Mouse (Mus musculus) MEL (cell line): ENCODE measurements around the gene Fancc. TPM values are rescaled to one million over a fixed set of nuclear protein-coding genes. Genes with fewer than 3 reads are reported as not detected.

Experiments used
- DNase-seq: peaks from one replicate; pipeline ENCODE4 v3.0.0; 2011; ENCODE audit warnings: low read depth, low spot score
- H3K27ac ChIP-seq: 2 replicates; pipeline ENCODE4 v1.5.1; 2012; ENCODE audit warnings: low read depth, mild to moderate bottlenecking, control low read depth, low read length, moderate library complexity; ENCODE audit not compliant: control insufficient read depth
- H3K27me3 ChIP-seq, 2 experiments: fragments of 150-350 bp in 1 of 2; sonication (generic) in 1 of 2; 2 replicates each; pipeline ENCODE4 v1.6.1; 2012; ENCODE audit warnings: low read length in 2 of 2, mild to moderate bottlenecking in 2 of 2, improper control_type of control experiment in 1 of 2, moderate library complexity in 1 of 2; ENCODE audit not compliant: insufficient read depth in 2 of 2, control insufficient read depth in 1 of 2
- H3K36me3 ChIP-seq, 2 experiments: 2 replicates each; pipeline ENCODE4 v1.6.1; 2012 to 2014; ENCODE audit warnings: low read length in 2 of 2, improper control_type of control experiment in 1 of 2, inconsistent platforms in 1 of 2, mild to moderate bottlenecking in 1 of 2; ENCODE audit not compliant: insufficient read depth in 2 of 2, control insufficient read depth in 1 of 2
- H3K4me1 ChIP-seq, 2 experiments: fragments of 150-350 bp in 1 of 2; sonication (generic) in 1 of 2; 2 replicates each; pipeline ENCODE4 v1.6.1; 2012; ENCODE audit warnings: low read length in 2 of 2, improper control_type of control experiment in 1 of 2, mild to moderate bottlenecking in 1 of 2; ENCODE audit not compliant: insufficient read depth in 2 of 2, control insufficient read depth in 1 of 2
- H3K4me3 ChIP-seq, 2 experiments: fragments of 150-350 bp in 1 of 2; sonication (generic) in 1 of 2; 2 replicates each; pipeline ENCODE4 v1.5.1; 2012; ENCODE audit warnings: low read depth in 2 of 2, low read length in 2 of 2, mild to moderate bottlenecking in 2 of 2, moderate library complexity in 2 of 2, control low read depth in 1 of 2, improper control_type of control experiment in 1 of 2; ENCODE audit not compliant: control insufficient read depth in 1 of 2, insufficient read depth in 1 of 2
- H3K79me2 ChIP-seq: 2 replicates; pipeline ENCODE4 v1.6.1; 2012; ENCODE audit warnings: mild to moderate bottlenecking, low read length, moderate library complexity; ENCODE audit not compliant: control insufficient read depth, poor library complexity, insufficient read depth
- H3K9ac ChIP-seq: 2 replicates; pipeline ENCODE4 v1.6.1; 2012; ENCODE audit warnings: low read depth, mild to moderate bottlenecking, control low read depth, low read length, moderate library complexity; ENCODE audit not compliant: control insufficient read depth, poor library complexity, severe bottlenecking
- H3K9me3 ChIP-seq: fragments of 150-350 bp; sonication (generic); replicated peaks from 2 replicates; pipeline ENCODE4 v1.6.1; 2012; ENCODE audit warnings: mild to moderate bottlenecking, low read length, improper control_type of control experiment, moderate library complexity; ENCODE audit not compliant: insufficient read depth
- BHLHE40 ChIP-seq: IDR thresholded peaks from 2 replicates; pipeline ENCODE4 v1.6.1; 2012; ENCODE audit warnings: low read depth, mild to moderate bottlenecking, inconsistent platforms, low read length, improper control_type of control experiment, borderline replicate concordance
- CHD1 ChIP-seq: IDR thresholded peaks from 2 replicates; pipeline ENCODE4 v1.6.1; 2012; ENCODE audit warnings: low read depth, mild to moderate bottlenecking, inconsistent platforms, low read length, improper control_type of control experiment
- CHD2 ChIP-seq: IDR thresholded peaks from 2 replicates; pipeline ENCODE4 v1.6.1; 2011; ENCODE audit warnings: low read length, improper control_type of control experiment
- EP300 ChIP-seq, 2 experiments: IDR thresholded peaks; 2 replicates each; pipeline ENCODE4 v1.6.1; 2011; ENCODE audit warnings: improper control_type of control experiment in 2 of 2, low read length in 2 of 2, low read depth in 1 of 2, mild to moderate bottlenecking in 1 of 2
- GABPA ChIP-seq: IDR thresholded peaks from 2 replicates; pipeline ENCODE4 v1.6.1; 2012; ENCODE audit warnings: low read depth, mild to moderate bottlenecking, inconsistent platforms, low read length, improper control_type of control experiment, moderate library complexity
- KAT2A ChIP-seq: conservative IDR thresholded peaks from 2 replicates; pipeline ENCODE4 v1.6.1; 2012; ENCODE audit warnings: low read depth, low read length, improper control_type of control experiment, inconsistent platforms
- MAFK ChIP-seq: IDR thresholded peaks from 2 replicates; pipeline ENCODE4 v1.6.1; 2011; ENCODE audit warnings: low read depth, mild to moderate bottlenecking, low read length, improper control_type of control experiment, borderline replicate concordance
- MXI1 ChIP-seq: IDR thresholded peaks from 2 replicates; pipeline ENCODE4 v1.6.1; 2011; ENCODE audit warnings: mild to moderate bottlenecking, low read depth, low read length, improper control_type of control experiment
- NELFE ChIP-seq: IDR thresholded peaks from 2 replicates; pipeline ENCODE4 v1.6.1; 2011; ENCODE audit warnings: low read depth, low read length, improper control_type of control experiment
- POLR2A ChIP-seq, 2 experiments: IDR thresholded peaks; 2 replicates each; pipeline ENCODE4 v1.6.1; 2011 to 2012; ENCODE audit warnings: low read length in 2 of 2, mild to moderate bottlenecking in 2 of 2, control low read depth in 1 of 2, improper control_type of control experiment in 1 of 2, low read depth in 1 of 2, moderate library complexity in 1 of 2; ENCODE audit not compliant: control insufficient read depth in 1 of 2, insufficient read depth in 1 of 2, poor library complexity in 1 of 2
- POLR2AphosphoS5 ChIP-seq: IDR thresholded peaks from 2 replicates; pipeline ENCODE4 v1.6.1; 2012; ENCODE audit warnings: low read depth, borderline replicate concordance, mild to moderate bottlenecking, inconsistent platforms, low read length, moderate library complexity, mixed read lengths
- TBP ChIP-seq: IDR thresholded peaks from 2 replicates; pipeline ENCODE4 v1.8.0; 2011; ENCODE audit warnings: low read depth, low read length, improper control_type of control experiment
- UBTF ChIP-seq: IDR thresholded peaks from 2 replicates; pipeline ENCODE4 v1.6.1; 2012; ENCODE audit warnings: low read depth, mild to moderate bottlenecking, inconsistent platforms, low read length, improper control_type of control experiment, moderate library complexity, borderline replicate concordance; ENCODE audit not compliant: insufficient read depth
- USF1 ChIP-seq: IDR thresholded peaks from 2 replicates; pipeline ENCODE4 v1.6.1; 2014; ENCODE audit warnings: low read depth, mild to moderate bottlenecking, inconsistent platforms, low read length, improper control_type of control experiment, moderate library complexity
- ZKSCAN1 ChIP-seq: IDR thresholded peaks from 2 replicates; pipeline ENCODE4 v1.6.1; 2012; ENCODE audit warnings: low read depth, mild to moderate bottlenecking, inconsistent platforms, low read length, improper control_type of control experiment, moderate library complexity
- ZNF384 ChIP-seq: IDR thresholded peaks from 2 replicates; pipeline ENCODE4 v1.6.1; 2012; ENCODE audit warnings: low read depth, mild to moderate bottlenecking, inconsistent platforms, low read length, improper control_type of control experiment
- polyA plus RNA-seq, 2 experiments: library from polyadenylated mRNA; stranded (reverse) in 1 of 2; unstranded in 1 of 2; fragments of >175 nt in 1 of 2; fragments of >200 nt in 1 of 2; gene quantifications; 2 replicates each; pipeline versions ENCODE4 v1.2.1 to v1.2.4; 2012; ENCODE audit warnings: low replicate concordance in 2 of 2, low read depth in 1 of 2; ENCODE audit not compliant: insufficient read length in 2 of 2, insufficient read depth in 1 of 2, missing spikeins in 1 of 2
- total RNA-seq: library from RNA; depleted of rRNA; stranded (reverse); fragments of 300-350 nt; gene quantifications from 2 replicates; pipeline ENCODE4 v1.2.3, GENCODE M21; 2012

The Fancc gene
- total and polyA plus RNA-seq, 3 experiments = 4.0 to 5.5 TPM; not detected in 1

GRCm38 (mm10) chr13:63277316-63277715 is 219.8 kb downstream of the Fancc start:
- no peaks in the 10 kb centered on the region; a peak in 2 of 4 replicates for H3K36me3 ChIP-seq
- DNase-seq = no peak
- H3K27ac ChIP-seq = no peak overlapping the region
- no peaks in the 10 kb centered on the region for H3K27me3 ChIP-seq
- no peaks in the 10 kb centered on the region for H3K79me2 ChIP-seq
- no peak overlapping the region for H3K9ac ChIP-seq
- no peak overlapping the region for H3K4me3 ChIP-seq
- H3K9me3 ChIP-seq = no peaks in the 10 kb centered on the region
- TF ChIP-seq USF1 = no peak
- TF ChIP-seq NELFE = no peak
- TF ChIP-seq KAT2A = no peak
- H3K4me1 ChIP-seq = 0 out of 4 replicates have a peak, but pooled peaks cover 0 to 2% of the 10 kb centered on the region in 2 experiments

- Histone ChIP-seq H3K36me3 (no peaks in the 10 kb centered on the region; a peak in 2 of 4 replicates), H3K9me3 (no peaks in the 10 kb centered on the region), H3K27ac (no peak overlapping the region), H3K27me3 (no peaks in the 10 kb centered on the region), H3K4me3 (no peak overlapping the region), H3K79me2 (no peaks in the 10 kb centered on the region), H3K4me1 (0 out of 4 replicates have a peak, but pooled peaks cover 0 to 2% of the 10 kb centered on the region in 2 experiments), H3K9ac (no peak overlapping the region)
- DNase-seq = no peak
- TF ChIP-seq EP300 (IDR thresholded peaks at IDR 0.05; ENCODE audit: low read depth in 1 of 2, low read length in 2 of 2) = no peak
- no peak for TF ChIP-seq POLR2AphosphoS5
- no peak for TF ChIP-seq MXI1
- no peak for TF ChIP-seq TBP
- no peak for TF ChIP-seq MAFK
- TF ChIP-seq GABPA = no peak
- no peak for TF ChIP-seq BHLHE40
- no peak for TF ChIP-seq ZKSCAN1
- TF ChIP-seq CHD1 = no peak
- TF ChIP-seq POLR2A (IDR thresholded peaks at IDR 0.05; ENCODE audit: control insufficient read depth in 1 of 2, insufficient read depth in 1 of 2, low read depth in 1 of 2, low read length in 2 of 2, poor library complexity in 1 of 2) = no peak
- TF ChIP-seq UBTF = no peak
- TF ChIP-seq CHD2 = no peak
- TF ChIP-seq ZNF384 = no peak
- TF ChIP-seq, all 39 proteins: peak for 0
Observed at GRCm38 (mm10) chr13:63276389-63276788, 220.7 kb downstream of the Fancc start.
